Mouse (Mus musculus) MEL (cell line): ENCODE results near the gene 1700011L22Rik. TPM values are rescaled to one million over a fixed set of nuclear protein-coding genes. Genes with fewer than 3 reads are reported as not detected.

Experiments
- DNase-seq: peaks from one replicate; pipeline ENCODE4 v3.0.0; 2011; ENCODE audit warnings: low read depth, low spot score
- H3K27ac ChIP-seq: 2 replicates; pipeline ENCODE4 v1.5.1; 2012; ENCODE audit warnings: low read depth, mild to moderate bottlenecking, control low read depth, low read length, moderate library complexity; ENCODE audit not compliant: control insufficient read depth
- H3K27me3 ChIP-seq, 2 experiments: fragments of 150-350 bp in 1 of 2; sonication (generic) in 1 of 2; 2 replicates each; pipeline ENCODE4 v1.6.1; 2012; ENCODE audit warnings: low read length in 2 of 2, mild to moderate bottlenecking in 2 of 2, improper control_type of control experiment in 1 of 2, moderate library complexity in 1 of 2; ENCODE audit not compliant: insufficient read depth in 2 of 2, control insufficient read depth in 1 of 2
- H3K36me3 ChIP-seq, 2 experiments: 2 replicates each; pipeline ENCODE4 v1.6.1; 2012 to 2014; ENCODE audit warnings: low read length in 2 of 2, improper control_type of control experiment in 1 of 2, inconsistent platforms in 1 of 2, mild to moderate bottlenecking in 1 of 2; ENCODE audit not compliant: insufficient read depth in 2 of 2, control insufficient read depth in 1 of 2
- H3K4me1 ChIP-seq, 2 experiments: fragments of 150-350 bp in 1 of 2; sonication (generic) in 1 of 2; 2 replicates each; pipeline ENCODE4 v1.6.1; 2012; ENCODE audit warnings: low read length in 2 of 2, improper control_type of control experiment in 1 of 2, mild to moderate bottlenecking in 1 of 2; ENCODE audit not compliant: insufficient read depth in 2 of 2, control insufficient read depth in 1 of 2
- H3K4me3 ChIP-seq, 2 experiments: fragments of 150-350 bp in 1 of 2; sonication (generic) in 1 of 2; 2 replicates each; pipeline ENCODE4 v1.5.1; 2012; ENCODE audit warnings: low read depth in 2 of 2, low read length in 2 of 2, mild to moderate bottlenecking in 2 of 2, moderate library complexity in 2 of 2, control low read depth in 1 of 2, improper control_type of control experiment in 1 of 2; ENCODE audit not compliant: control insufficient read depth in 1 of 2, insufficient read depth in 1 of 2
- H3K79me2 ChIP-seq: 2 replicates; pipeline ENCODE4 v1.6.1; 2012; ENCODE audit warnings: mild to moderate bottlenecking, low read length, moderate library complexity; ENCODE audit not compliant: control insufficient read depth, poor library complexity, insufficient read depth
- H3K9ac ChIP-seq: 2 replicates; pipeline ENCODE4 v1.6.1; 2012; ENCODE audit warnings: low read depth, mild to moderate bottlenecking, control low read depth, low read length, moderate library complexity; ENCODE audit not compliant: control insufficient read depth, poor library complexity, severe bottlenecking
- H3K9me3 ChIP-seq: fragments of 150-350 bp; sonication (generic); replicated peaks from 2 replicates; pipeline ENCODE4 v1.6.1; 2012; ENCODE audit warnings: mild to moderate bottlenecking, low read length, improper control_type of control experiment, moderate library complexity; ENCODE audit not compliant: insufficient read depth
- CHD2 ChIP-seq: IDR thresholded peaks from 2 replicates; pipeline ENCODE4 v1.6.1; 2011; ENCODE audit warnings: low read length, improper control_type of control experiment
- CTCF ChIP-seq, 3 experiments: IDR thresholded peaks in 2 of 3; conservative IDR thresholded peaks in 1 of 3; 2 replicates each; pipeline ENCODE4 v1.5.1; 2011 to 2012; ENCODE audit warnings: low read length in 3 of 3, low read depth in 2 of 3, mild to moderate bottlenecking in 2 of 3, improper control_type of control experiment in 1 of 3, inconsistent platforms in 1 of 3, mixed read lengths in 1 of 3, moderate library complexity in 1 of 3; ENCODE audit not compliant: control insufficient read depth in 1 of 3, insufficient read depth in 1 of 3, poor library complexity in 1 of 3, severe bottlenecking in 1 of 3
- E2F4 ChIP-seq: IDR thresholded peaks from 2 replicates; pipeline ENCODE4 v1.6.1; 2011; ENCODE audit warnings: low read depth, low read length, improper control_type of control experiment, borderline replicate concordance
- ELF1 ChIP-seq: IDR thresholded peaks from 2 replicates; pipeline ENCODE4 v1.6.1; 2014; ENCODE audit warnings: low read depth, mild to moderate bottlenecking, inconsistent platforms, low read length, improper control_type of control experiment, moderate library complexity
- ETS1 ChIP-seq: IDR thresholded peaks from 2 replicates; pipeline ENCODE4 v1.6.1; 2012; ENCODE audit warnings: low read depth, mild to moderate bottlenecking, inconsistent platforms, low read length, improper control_type of control experiment, moderate library complexity
- GABPA ChIP-seq: IDR thresholded peaks from 2 replicates; pipeline ENCODE4 v1.6.1; 2012; ENCODE audit warnings: low read depth, mild to moderate bottlenecking, inconsistent platforms, low read length, improper control_type of control experiment, moderate library complexity
- HCFC1 ChIP-seq: IDR thresholded peaks from 2 replicates; pipeline ENCODE4 v1.6.1; 2012; ENCODE audit warnings: low read depth, mild to moderate bottlenecking, inconsistent platforms, low read length, improper control_type of control experiment, moderate library complexity
- KAT2A ChIP-seq: conservative IDR thresholded peaks from 2 replicates; pipeline ENCODE4 v1.6.1; 2012; ENCODE audit warnings: low read depth, low read length, improper control_type of control experiment, inconsistent platforms
- MAFK ChIP-seq: IDR thresholded peaks from 2 replicates; pipeline ENCODE4 v1.6.1; 2011; ENCODE audit warnings: low read depth, mild to moderate bottlenecking, low read length, improper control_type of control experiment, borderline replicate concordance
- MAX ChIP-seq: IDR thresholded peaks from 2 replicates; pipeline ENCODE4 v1.6.1; 2011; ENCODE audit warnings: low read length, improper control_type of control experiment
- MEF2A ChIP-seq: IDR thresholded peaks from 2 replicates; pipeline ENCODE4 v1.6.1; 2014; ENCODE audit warnings: low read depth, mild to moderate bottlenecking, inconsistent platforms, low read length, improper control_type of control experiment; ENCODE audit not compliant: poor library complexity, insufficient replicate concordance, severe bottlenecking; ENCODE audit errors: extremely low read depth
- MXI1 ChIP-seq: IDR thresholded peaks from 2 replicates; pipeline ENCODE4 v1.6.1; 2011; ENCODE audit warnings: mild to moderate bottlenecking, low read depth, low read length, improper control_type of control experiment
- MYB ChIP-seq: IDR thresholded peaks from 2 replicates; pipeline ENCODE4 v1.6.1; 2011; ENCODE audit warnings: mild to moderate bottlenecking, low read depth, low read length, improper control_type of control experiment
- NELFE ChIP-seq: IDR thresholded peaks from 2 replicates; pipeline ENCODE4 v1.6.1; 2011; ENCODE audit warnings: low read depth, low read length, improper control_type of control experiment
- NRF1 ChIP-seq: IDR thresholded peaks from 2 replicates; pipeline ENCODE4 v1.6.1; 2014; ENCODE audit warnings: low read depth, mild to moderate bottlenecking, inconsistent platforms, low read length, improper control_type of control experiment, moderate library complexity; ENCODE audit not compliant: poor library complexity, insufficient read depth, severe bottlenecking
- POLR2A ChIP-seq, 2 experiments: IDR thresholded peaks; 2 replicates each; pipeline ENCODE4 v1.6.1; 2011 to 2012; ENCODE audit warnings: low read length in 2 of 2, mild to moderate bottlenecking in 2 of 2, control low read depth in 1 of 2, improper control_type of control experiment in 1 of 2, low read depth in 1 of 2, moderate library complexity in 1 of 2; ENCODE audit not compliant: control insufficient read depth in 1 of 2, insufficient read depth in 1 of 2, poor library complexity in 1 of 2
- POLR2AphosphoS5 ChIP-seq: IDR thresholded peaks from 2 replicates; pipeline ENCODE4 v1.6.1; 2012; ENCODE audit warnings: low read depth, borderline replicate concordance, mild to moderate bottlenecking, inconsistent platforms, low read length, moderate library complexity, mixed read lengths
- RCOR1 ChIP-seq: IDR thresholded peaks from 2 replicates; pipeline ENCODE4 v1.6.1; 2012; ENCODE audit warnings: low read depth, mild to moderate bottlenecking, inconsistent platforms, low read length, improper control_type of control experiment
- SMC3 ChIP-seq: IDR thresholded peaks from 2 replicates; pipeline ENCODE4 v1.6.1; 2011; ENCODE audit warnings: low read depth, low read length, improper control_type of control experiment
- TBP ChIP-seq: IDR thresholded peaks from 2 replicates; pipeline ENCODE4 v1.8.0; 2011; ENCODE audit warnings: low read depth, low read length, improper control_type of control experiment
- TCF12 ChIP-seq: IDR thresholded peaks from 2 replicates; pipeline ENCODE4 v1.6.1; 2014; ENCODE audit warnings: low read depth, mild to moderate bottlenecking, inconsistent platforms, low read length, improper control_type of control experiment, moderate library complexity
- USF1 ChIP-seq: IDR thresholded peaks from 2 replicates; pipeline ENCODE4 v1.6.1; 2014; ENCODE audit warnings: low read depth, mild to moderate bottlenecking, inconsistent platforms, low read length, improper control_type of control experiment, moderate library complexity
- ZC3H11A ChIP-seq: IDR thresholded peaks from 2 replicates; pipeline ENCODE4 v1.6.1; 2012; ENCODE audit warnings: low read depth, mild to moderate bottlenecking, inconsistent platforms, low read length, improper control_type of control experiment
- ZNF384 ChIP-seq: IDR thresholded peaks from 2 replicates; pipeline ENCODE4 v1.6.1; 2012; ENCODE audit warnings: low read depth, mild to moderate bottlenecking, inconsistent platforms, low read length, improper control_type of control experiment
- polyA plus RNA-seq, 2 experiments: library from polyadenylated mRNA; stranded (reverse) in 1 of 2; unstranded in 1 of 2; fragments of >175 nt in 1 of 2; fragments of >200 nt in 1 of 2; gene quantifications; 2 replicates each; pipeline versions ENCODE4 v1.2.1 to v1.2.4; 2012; ENCODE audit warnings: low replicate concordance in 2 of 2, low read depth in 1 of 2; ENCODE audit not compliant: insufficient read length in 2 of 2, insufficient read depth in 1 of 2, missing spikeins in 1 of 2
- total RNA-seq: library from RNA; depleted of rRNA; stranded (reverse); fragments of 300-350 nt; gene quantifications from 2 replicates; pipeline ENCODE4 v1.2.3, GENCODE M21; 2012

Gene 1700011L22Rik
- total and polyA plus RNA-seq, 3 experiments, result not detected

DNA sequence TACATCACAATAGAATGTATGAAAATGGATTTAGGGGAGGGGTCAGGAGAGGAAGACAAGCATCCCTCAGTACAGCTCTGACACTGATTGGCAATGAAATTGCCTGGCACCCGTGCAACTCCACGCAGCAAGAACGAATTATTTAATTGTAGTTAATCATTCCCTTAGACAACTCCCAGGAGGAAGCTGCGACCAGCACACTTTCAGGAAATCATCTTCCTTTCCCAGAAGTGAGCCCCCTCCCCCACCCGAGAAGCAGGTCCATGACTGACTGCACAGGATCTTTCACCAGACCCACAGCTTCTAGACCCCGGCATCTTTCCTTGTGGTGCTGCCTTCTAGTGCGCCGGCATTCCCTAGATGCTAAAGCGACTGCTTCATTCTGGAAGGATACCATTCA, 36.7 kb downstream of the 1700011L22Rik start:
- TF ChIP-seq NRF1, result no peak
- TF ChIP-seq POLR2AphosphoS5, result no peak
- TF ChIP-seq MYB, result no peak
- TF ChIP-seq GABPA, result no peak
- no peak for TF ChIP-seq TBP
- no peak for TF ChIP-seq CTCF (IDR thresholded peaks at IDR 0.05 in 2 of 3, conservative IDR thresholded peaks at IDR 0.05 in 1 of 3; ENCODE audit: control insufficient read depth in 1 of 3, insufficient read depth in 1 of 3, low read depth in 2 of 3, low read length in 3 of 3, poor library complexity in 1 of 3, severe bottlenecking in 1 of 3)
- no peak for TF ChIP-seq MXI1
- no peak for TF ChIP-seq NELFE
- no peak for TF ChIP-seq ZC3H11A
- no peak for TF ChIP-seq HCFC1
- TF ChIP-seq ETS1, result no peak
- DNase-seq, result no peak
- no peaks in the 10 kb centered on the region for H3K79me2 ChIP-seq
- H3K27ac ChIP-seq, result no peak overlapping the region
- H3K4me1 ChIP-seq, result no peaks in the 10 kb centered on the region
- H3K4me3 ChIP-seq, result no peak overlapping the region
- H3K9ac ChIP-seq, result no peak overlapping the region
- no peaks in the 10 kb centered on the region for H3K9me3 ChIP-seq
- no peaks in the 10 kb centered on the region for H3K36me3 ChIP-seq
- H3K27me3 ChIP-seq, result no peaks in the 10 kb centered on the region

DNA sequence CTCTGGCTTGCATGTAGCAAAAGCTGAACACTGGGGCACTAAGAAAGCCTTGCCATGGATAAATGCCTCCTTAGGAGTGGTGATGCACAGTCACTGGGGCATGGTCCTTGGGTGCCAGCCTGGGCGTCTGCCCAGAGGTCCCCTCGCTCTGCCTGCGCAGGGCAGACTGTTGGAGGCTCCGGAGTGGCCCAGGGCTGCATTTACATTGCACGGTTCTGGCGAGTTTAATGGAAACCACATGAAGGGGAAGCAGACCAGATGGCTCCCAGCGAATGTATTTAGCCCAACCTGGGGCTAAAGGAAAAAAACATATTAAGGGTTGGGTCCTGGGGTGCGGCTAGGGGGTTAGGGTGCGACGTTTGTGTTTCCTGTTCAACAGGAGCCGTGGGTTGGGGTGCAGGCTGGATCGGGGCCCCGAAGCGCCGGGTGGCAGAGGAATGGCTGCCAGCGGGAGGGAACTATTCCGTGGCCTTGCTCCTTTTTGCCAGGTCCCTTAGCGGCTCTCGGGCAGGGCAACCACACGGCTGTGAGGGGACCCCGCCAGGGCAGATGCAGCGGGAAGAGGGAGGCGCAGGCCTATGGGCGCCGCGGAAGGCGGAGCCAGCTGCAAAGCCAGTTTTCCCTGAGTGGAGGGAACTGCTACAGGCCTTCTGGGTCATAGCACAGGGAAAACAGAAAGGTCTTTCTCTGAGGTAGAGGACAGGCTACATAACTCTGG, 38.6 kb downstream of the 1700011L22Rik start:
- Histone ChIP-seq H3K4me3 (no peak overlapping the region), H3K36me3 (no peaks in the 10 kb centered on the region), H3K4me1 (no peaks in the 10 kb centered on the region), H3K79me2 (no peaks in the 10 kb centered on the region), H3K27me3 (no peaks in the 10 kb centered on the region), H3K9me3 (no peaks in the 10 kb centered on the region), H3K9ac (no peak overlapping the region), H3K27ac (no peak overlapping the region)
- DNase-seq, result no peak
- TF ChIP-seq E2F4, result no peak
- TF ChIP-seq MEF2A, result no peak
- no peak for TF ChIP-seq MAX
- no peak for TF ChIP-seq GABPA
- TF ChIP-seq CHD2, result no peak
- TF ChIP-seq SMC3, result no peak
- TF ChIP-seq POLR2A (IDR thresholded peaks at IDR 0.05; ENCODE audit: control insufficient read depth in 1 of 2, insufficient read depth in 1 of 2, low read depth in 1 of 2, low read length in 2 of 2, poor library complexity in 1 of 2), result no peak
- no peak for TF ChIP-seq NELFE
- no peak for TF ChIP-seq ZNF384
- TF ChIP-seq USF1, result no peak
- TF ChIP-seq CTCF (IDR thresholded peaks at IDR 0.05 in 2 of 3, conservative IDR thresholded peaks at IDR 0.05 in 1 of 3; ENCODE audit: control insufficient read depth in 1 of 3, insufficient read depth in 1 of 3, low read depth in 2 of 3, low read length in 3 of 3, poor library complexity in 1 of 3, severe bottlenecking in 1 of 3), result no peak
- TF ChIP-seq POLR2AphosphoS5, result no peak
- TF ChIP-seq HCFC1, result no peak
- no peak for TF ChIP-seq TCF12
- no peak for TF ChIP-seq RCOR1
- TF ChIP-seq KAT2A, result no peak
- no peak for TF ChIP-seq ETS1
- TF ChIP-seq MAFK, result no peak
- no peak for TF ChIP-seq ELF1
